Mouse (Mus musculus) spleen, adult 2 months (tissue): ENCODE measurements at regions not wholly inside any gene's neighbourhood (a gene's known extent, or its start where the extent isn't known, plus 50 kb on each side); places are given as distances from the start of the nearest gene placed in this dataset.

Experiments
- DNase-seq, 2 experiments: peaks; one replicate each; pipeline versions ENCODE4 v3.0.0 to v3.0.0-alpha.2; 2012 to 2021; ENCODE audit warnings: low spot score in 2 of 2, low read depth in 1 of 2
- H3K27ac ChIP-seq: fragments of 200-500 bp; 2 replicates; pipeline ENCODE4 v1.5.1; 2012; ENCODE audit warnings: low read length, inconsistent platforms; ENCODE audit not compliant: insufficient read depth
- H3K27me3 ChIP-seq: fragments of 200-500 bp; 2 replicates; pipeline ENCODE4 v1.6.1; 2012; ENCODE audit warnings: mild to moderate bottlenecking, moderate library complexity, low read length, inconsistent platforms; ENCODE audit not compliant: control insufficient read depth, insufficient read depth
- H3K36me3 ChIP-seq: fragments of 200-500 bp; 2 replicates; pipeline ENCODE4 v1.6.1; 2012; ENCODE audit warnings: mild to moderate bottlenecking, low read length, inconsistent platforms; ENCODE audit not compliant: control insufficient read depth, insufficient read depth
- H3K4me1 ChIP-seq: fragments of 200-500 bp; 2 replicates; pipeline ENCODE4 v1.6.1; 2011; ENCODE audit warnings: inconsistent platforms; ENCODE audit not compliant: control insufficient read depth, insufficient read depth, insufficient read length
- H3K4me3 ChIP-seq: fragments of 200-500 bp; 2 replicates; pipeline ENCODE4 v1.5.1; 2011; ENCODE audit warnings: mild to moderate bottlenecking, inconsistent platforms; ENCODE audit not compliant: insufficient read depth, insufficient read length; ENCODE audit errors: extremely low read depth
- CTCF ChIP-seq: fragments of 200-500 bp; IDR thresholded peaks from 2 replicates; pipeline ENCODE4 v1.5.1; 2011; ENCODE audit warnings: mild to moderate bottlenecking, inconsistent platforms; ENCODE audit not compliant: insufficient read depth, insufficient read length, insufficient replicate concordance; ENCODE audit errors: extremely low read depth
- POLR2A ChIP-seq: fragments of 200-500 bp; IDR thresholded peaks from 2 replicates; pipeline ENCODE4 v1.6.1; 2011; ENCODE audit warnings: low read depth, low read length, inconsistent platforms
- WGBS: fragments of 180-500 bp; shearing (Covaris S2); methylation state at CpG from one replicate; pipeline ENCODE4 v1.1.7; 2018; 5-methylcytosine and 5-hydroxymethylcytosine counted together

- H3K27ac ChIP-seq = no peak overlapping the region
- H3K27me3 ChIP-seq = no peaks in the 10 kb centered on the region
- WGBS = 54% methylated on average over 6 of the region's 6 CpGs
- no peaks in the 10 kb centered on the region for H3K4me1 ChIP-seq
- no peaks in the 10 kb centered on the region for H3K36me3 ChIP-seq
- TF ChIP-seq POLR2A = no peak
- TF ChIP-seq CTCF = no peak
- DNase-seq = no peak
- H3K4me3 ChIP-seq = no peak overlapping the region
Observed at GRCm38 (mm10) chr7:37259293-37259692, 514.1 kb downstream of the Zfp536 start.

- H3K27ac ChIP-seq = no peak overlapping the region
- TF ChIP-seq POLR2A (no peak), CTCF (no peak)
- 66% methylated on average over 3 of the region's 3 CpGs for WGBS
- H3K36me3 ChIP-seq = no peaks in the 10 kb centered on the region
- H3K27me3 ChIP-seq = no peaks in the 10 kb centered on the region
- no peak for DNase-seq
- H3K4me3 ChIP-seq = no peak overlapping the region
- H3K4me1 ChIP-seq = no peaks in the 10 kb centered on the region
Observed at GRCm38 (mm10) chr7:37262846-37263245, 510.6 kb downstream of the Zfp536 start.

GRCm38 (mm10) chr7:37267404-37267803, 506.0 kb downstream of the Zfp536 start:
- TF ChIP-seq POLR2A (no peak), CTCF (no peak)
- Histone ChIP-seq H3K4me1 (no peaks in the 10 kb centered on the region), H3K27ac (no peak overlapping the region), H3K36me3 (no peaks in the 10 kb centered on the region), H3K27me3 (no peaks in the 10 kb centered on the region), H3K4me3 (no peak overlapping the region)
- 85% methylated on average over 4 of the region's 4 CpGs for WGBS
- no peak for DNase-seq

- 78% methylated on average over 3 of the region's 3 CpGs for WGBS
- H3K27ac ChIP-seq = no peak overlapping the region
- no peaks in the 10 kb centered on the region for H3K4me1 ChIP-seq
- no peak overlapping the region for H3K4me3 ChIP-seq
- no peaks in the 10 kb centered on the region for H3K27me3 ChIP-seq
- TF ChIP-seq CTCF (no peak), POLR2A (no peak)
- DNase-seq = no peak
- no peaks in the 10 kb centered on the region for H3K36me3 ChIP-seq
Observed at GRCm38 (mm10) chr7:37270841-37271240, 502.6 kb downstream of the Zfp536 start.

GRCm38 (mm10) chr7:37290018-37290417, 483.4 kb downstream of the Zfp536 start:
- Histone ChIP-seq H3K27me3 (no peaks in the 10 kb centered on the region), H3K4me1 (no peaks in the 10 kb centered on the region), H3K4me3 (no peak overlapping the region), H3K36me3 (no peaks in the 10 kb centered on the region), H3K27ac (no peak overlapping the region)
- DNase-seq = no peak
- 49% methylated on average over 5 of the region's 5 CpGs for WGBS
- TF ChIP-seq CTCF (no peak), POLR2A (no peak)

- 53% methylated on average over 19 of the region's 19 CpGs for WGBS
- Histone ChIP-seq H3K4me3 (no peak overlapping the region), H3K27me3 (no peaks in the 10 kb centered on the region), H3K36me3 (no peaks in the 10 kb centered on the region), H3K27ac (no peak overlapping the region), H3K4me1 (no peaks in the 10 kb centered on the region)
- no peak for DNase-seq
- TF ChIP-seq CTCF = no peak
- TF ChIP-seq POLR2A = no peak
Observed at GRCm38 (mm10) chr7:37290493-37291045, 482.9 kb downstream of the Zfp536 start.

- Histone ChIP-seq H3K27ac (no peak overlapping the region), H3K4me1 (no peaks in the 10 kb centered on the region), H3K36me3 (no peaks in the 10 kb centered on the region), H3K27me3 (no peaks in the 10 kb centered on the region), H3K4me3 (no peak overlapping the region)
- no peak for DNase-seq
- no peak for TF ChIP-seq POLR2A
- no peak for TF ChIP-seq CTCF
- WGBS = 88% methylated on average over 7 of the region's 7 CpGs
Observed at GRCm38 (mm10) chr7:37291726-37292125, 481.7 kb downstream of the Zfp536 start.

GRCm38 (mm10) chr7:37292554-37292953, 480.9 kb downstream of the Zfp536 start:
- Histone ChIP-seq H3K27me3 (no peaks in the 10 kb centered on the region), H3K4me3 (no peak overlapping the region), H3K27ac (no peak overlapping the region), H3K4me1 (no peaks in the 10 kb centered on the region), H3K36me3 (no peaks in the 10 kb centered on the region)
- 94% methylated on average over 9 of the region's 9 CpGs for WGBS
- no peak for DNase-seq
- no peak for TF ChIP-seq CTCF
- no peak for TF ChIP-seq POLR2A
